ENCODE assay signal across 21 mouse cellular contexts in genomic region chr14:104805332-104805731, GRCm38 (mm10).
DNase-seq lines count a peak whose midpoint lies in the region; ATAC-seq lines count a peak whose summit lies in the region.
"Had no signal": no experiment of that assay in that cellular context is flagged by ENCODE, and none has a peak within 500 bp of the region (broad histone marks: within the 10 kb centered on the region; RNA-seq: fewer than 3 reads in every experiment).

No protein-coding gene starts in this region.

- WGBS in heart, embryonic 12.5 days, result 79% methylated on average over 10 of the region's 10 CpGs
- WGBS in kidney, embryonic 16.5 days, result 84% methylated on average over 10 of the region's 10 CpGs

- H3K4me2 ChIP-seq in heart, embryonic 12.5 days, result no peak overlapping the region
- H3K4me2 ChIP-seq in kidney, embryonic 16.5 days (replicated peaks; ENCODE audit: low read depth, low read length), result no peak overlapping the region

- H3K4me3 ChIP-seq in heart, embryonic 12.5 days, result no peak overlapping the region
- no peak overlapping the region for H3K4me3 ChIP-seq in kidney, embryonic 16.5 days (ENCODE audit: low read length)

- H3K9me3 ChIP-seq in heart, embryonic 12.5 days (replicated peaks), result no peaks in the 10 kb centered on the region
- no peaks in the 10 kb centered on the region for H3K9me3 ChIP-seq in kidney, embryonic 16.5 days (ENCODE audit: low read length)

- no peaks in the 10 kb centered on the region for H3K36me3 ChIP-seq in heart, embryonic 12.5 days
- H3K36me3 ChIP-seq in kidney, embryonic 16.5 days (ENCODE audit: insufficient read depth, low read length), result no peaks in the 10 kb centered on the region
- H3K36me3 ChIP-seq: G1E had no signal

- no peaks in the 10 kb centered on the region for H3K27me3 ChIP-seq in heart, embryonic 12.5 days (replicated peaks)
- no peaks in the 10 kb centered on the region for H3K27me3 ChIP-seq in kidney, embryonic 16.5 days (ENCODE audit: insufficient read depth, low read length)
- H3K27me3 ChIP-seq: CH12.LX had no signal

- no peaks in the 10 kb centered on the region for H3K4me1 ChIP-seq in heart, embryonic 12.5 days (replicated peaks)
- no peaks in the 10 kb centered on the region for H3K4me1 ChIP-seq in kidney, embryonic 16.5 days (ENCODE audit: insufficient read depth, low read length)

- no peak overlapping the region for H3K9ac ChIP-seq in heart, embryonic 12.5 days
- H3K9ac ChIP-seq in kidney, embryonic 16.5 days (replicated peaks; ENCODE audit: low read length), result no peak overlapping the region

- no peak overlapping the region for H3K27ac ChIP-seq in heart, embryonic 12.5 days (ENCODE audit: poor library complexity, severe bottlenecking)
- H3K27ac ChIP-seq in kidney, embryonic 16.5 days (ENCODE audit: low read length), result no peak overlapping the region

- peak; percentile 90 for ATAC-seq in frontal cortex, adult (ENCODE audit: low TSS enrichment)
- ATAC-seq in heart, embryonic 12.5 days (ENCODE audit: insufficient number of reproducible peaks, low FRiP score), result no peak
- ATAC-seq in kidney, embryonic 16.5 days (ENCODE audit: low FRiP score, low TSS enrichment), result no peak
- ATAC-seq: activated CD4-positive, CD25-positive, alpha-beta regulatory T cell, adult 4 months; Patski had no signal

- DNase-seq in frontal cortex, postnatal 14 days (ENCODE audit: low spot score in 2 of 2), result no peak
- peak; percentile 30 for DNase-seq in heart, adult 11 months
- DNase-seq in brain, adult 2 months (ENCODE audit: low read depth, low spot score), result peak; percentile 31
- DNase-seq: adrenal gland, adult 2 months; adrenal gland, adult 8-10 months; adrenal gland, postnatal 10 days; adrenal gland, postnatal 14 days; adrenal gland, postnatal 25 days; adrenal gland, postnatal 36 days; B cell, adult 2 months; cerebellum, adult 11 months; cerebellum, adult 11-12 months; cerebellum, adult 18-20 months; cerebellum, adult 2 months had no signal

Comparison
In these comparisons a context has a peak if more than half of its experiments do, and no peak if none do; other contexts are left out.
1. DNase-seq: peak in heart, adult 11 months (single experiment) and brain, adult 2 months (single experiment); none in frontal cortex, postnatal 14 days (0 of 2).